Mouse (Mus musculus) heart, postnatal 36 days (tissue): Measurements from ENCODE around the gene Naip1. TPM values are rescaled to one million over a fixed set of nuclear protein-coding genes. Genes with fewer than 3 reads are reported as not detected.
"Not testable (repeated sequence)": the region's sequence is repeated elsewhere in the genome, so short reads cannot be mapped to it uniquely, and the experiment has no call there.

Experiments used
- DNase-seq, 2 experiments: peaks; one replicate each; pipeline ENCODE4 v3.0.0; 2021 to 2022
- intact Hi-C: fragments of 180-260 bp; cut with DNase I; formaldehyde crosslinking; loops from one replicate; pipeline ENCODE4 v1.15.1; 2025
- total RNA-seq, 2 experiments: library from RNA; stranded (reverse); gene quantifications; 2 replicates each; pipeline ENCODE4 v1.2.3; 2021

Gene Naip1
- total RNA-seq, 2 experiments from 2014 or later: 0.08 TPM; not detected in 1

GRCm38 (mm10) chr13:100408242-100408641, 44.4 kb downstream of the Naip1 start:
- intact Hi-C loops: no loop called here
- no peak for DNase-seq

GRCm38 (mm10) chr13:100402930-100403637, 49.6 kb downstream of the Naip1 start:
- intact Hi-C loops, DNase-seq: not testable (repeated sequence)

GRCm38 (mm10) chr13:100391021-100391420, 61.6 kb downstream of the Naip1 start:
- not testable (repeated sequence) for DNase-seq
- intact Hi-C loops: loop anchor here (5.0 kb wide), 1 partner anchor 279 kb away; no protein-coding TSS in a partner anchor

- intact Hi-C loops: no loop called here
- DNase-seq: no peak
Measured at GRCm38 (mm10) chr13:100370536-100370935, 82.1 kb downstream of the Naip1 start.

Other genes with a start within 250 kb of the Naip1 start
- gene Naip5, start 206.5 kb downstream of the Naip1 start, total RNA-seq: under 1 TPM; 0.38 to 0.39 TPM
- under 1 TPM; 0.14 to 0.35 TPM for gene Naip6, start 135.2 kb downstream of the Naip1 start, total RNA-seq
- 10 to 100 TPM; 18.4 to 23.6 TPM for gene Gtf2h2, start 39.7 kb upstream of the Naip1 start, total RNA-seq
- gene Ocln, start 99.8 kb upstream of the Naip1 start, total RNA-seq: under 1 TPM; 0.39 to 0.46 TPM
- gene Marveld2, start 164.1 kb upstream of the Naip1 start, total RNA-seq: under 1 TPM; 0.28 to 0.84 TPM
- gene Ak6, start 198.1 kb upstream of the Naip1 start, total RNA-seq: 10 to 100 TPM; 58.7 to 59.1 TPM
- gene Rad17, start 198.2 kb upstream of the Naip1 start, total RNA-seq: 10 to 100 TPM; 12.3 to 15.1 TPM
- gene Taf9, start 198.7 kb upstream of the Naip1 start, total RNA-seq: 10 to 100 TPM in 1 of 2 experiments, 1 to 10 TPM in 1; 8.9 to 14.3 TPM
- under 1 TPM; 0.67 to 0.70 TPM for gene Ccdc125, start 216.8 kb upstream of the Naip1 start, total RNA-seq